Mouse (Mus musculus) kidney, embryonic 16.5 days (tissue): ENCODE data around the gene Rhbdf1. TPM values are rescaled to one million over a fixed set of nuclear protein-coding genes. Genes with fewer than 3 reads are reported as not detected.

ENCODE experiments used
- ATAC-seq: fragments of 200-750 bp; cut with Nextera tagmentation; 2 replicates; pipeline ENCODE4 v1.8.0; 2017; ENCODE audit warnings: moderate TSS enrichment; ENCODE audit not compliant: low FRiP score, low TSS enrichment
- H3K27ac ChIP-seq: fragments of 300-500 bp; sonication (generic); 2 replicates; pipeline ENCODE4 v1.5.1; 2014; ENCODE audit warnings: low read length
- H3K27me3 ChIP-seq: fragments of 300-500 bp; sonication (generic); 2 replicates; pipeline ENCODE4 v1.6.1; 2014; ENCODE audit warnings: low read length, control low read depth, mixed read lengths; ENCODE audit not compliant: insufficient read depth
- H3K36me3 ChIP-seq: fragments of 300-500 bp; sonication (generic); 2 replicates; pipeline ENCODE4 v1.6.1; 2014; ENCODE audit warnings: low read length, control low read depth, mixed read lengths; ENCODE audit not compliant: insufficient read depth
- H3K4me1 ChIP-seq: fragments of 300-500 bp; sonication (generic); 2 replicates; pipeline ENCODE4 v1.6.1; 2014; ENCODE audit warnings: low read length, control low read depth, mixed read lengths; ENCODE audit not compliant: insufficient read depth
- H3K4me2 ChIP-seq: fragments of 300-500 bp; sonication (generic); replicated peaks from 2 replicates; pipeline ENCODE4 v1.6.1; 2014; ENCODE audit warnings: low read depth, low read length
- H3K4me3 ChIP-seq: fragments of 300-500 bp; sonication (generic); 2 replicates; pipeline ENCODE4 v1.5.1; 2014; ENCODE audit warnings: mild to moderate bottlenecking, low read length
- H3K9ac ChIP-seq: fragments of 300-500 bp; sonication (generic); replicated peaks from 2 replicates; pipeline ENCODE4 v1.6.1; 2014; ENCODE audit warnings: low read length
- H3K9me3 ChIP-seq: fragments of 300-500 bp; sonication (generic); 2 replicates; pipeline ENCODE4 v1.6.1; 2016; ENCODE audit warnings: low read length, control low read depth
- WGBS: fragments of 180-500 bp; shearing (Covaris S2); extraction: QIAGEN DNeasy Blood & Tissue Kit; methylation state at CpG from one replicate; pipeline ENCODE4 v1.1.7; 2014; 5-methylcytosine and 5-hydroxymethylcytosine counted together
- polyA plus RNA-seq: library from polyadenylated mRNA; unstranded; fragments of >200 nt; fragmentation: Nextera tagmentation; extraction: Ambion mirVana; gene quantifications from 2 replicates; pipeline ENCODE4 v1.2.1, GENCODE M21; 2015

The Rhbdf1 gene
- polyA plus RNA-seq, 1 experiment from 2014 or later: 61.9 TPM

- no peaks in the 10 kb centered on the region for H3K9me3 ChIP-seq
- ATAC-seq: no peak
- H3K36me3 ChIP-seq: peaks cover 15% of the 10 kb centered on the region
- no peak overlapping the region for H3K27ac ChIP-seq
- 92% methylated on average over 3 of the region's 3 CpGs for WGBS
- no peaks in the 10 kb centered on the region for H3K27me3 ChIP-seq
- H3K4me3 ChIP-seq: no peak overlapping the region
- H3K4me2 ChIP-seq: no peak overlapping the region
- H3K4me1 ChIP-seq: peaks cover 18% of the 10 kb centered on the region
- H3K9ac ChIP-seq: no peak overlapping the region
Measured at GRCm38 (mm10) chr11:32242209-32242608, 20.1 kb upstream of the Rhbdf1 start.

- peaks cover 14% of the 10 kb centered on the region for H3K36me3 ChIP-seq
- no peak overlapping the region for H3K27ac ChIP-seq
- ATAC-seq: no peak
Measured at GRCm38 (mm10) chr11:32241391-32241790, 19.3 kb upstream of the Rhbdf1 start.

GRCm38 (mm10) chr11:32238093-32238860, 16.2 kb upstream of the Rhbdf1 start:
- Histone ChIP-seq H3K36me3 (peaks cover 28% of the 10 kb centered on the region), H3K4me2 (no peak overlapping the region)
- 63% methylated on average over 5 of the region's 5 CpGs for WGBS

More at GRCm38 (mm10) chr11:32241391-32241790, 19.3 kb upstream of the Rhbdf1 start:
- no peak overlapping the region for H3K4me2 ChIP-seq
- peaks cover 20% of the 10 kb centered on the region for H3K4me1 ChIP-seq
- H3K27me3 ChIP-seq: no peaks in the 10 kb centered on the region
- H3K9ac ChIP-seq: no peak overlapping the region
- H3K9me3 ChIP-seq: no peaks in the 10 kb centered on the region
- H3K4me3 ChIP-seq: no peak overlapping the region

GRCm38 (mm10) chr11:32237411-32237795, 15.3 kb upstream of the Rhbdf1 start:
- Histone ChIP-seq H3K9me3 (no peaks in the 10 kb centered on the region), H3K4me1 (peaks cover 13% of the 10 kb centered on the region), H3K36me3 (peaks cover 37% of the 10 kb centered on the region), H3K4me3 (no peak overlapping the region), H3K9ac (no peak overlapping the region), H3K27ac (no peak overlapping the region), H3K4me2 (no peak overlapping the region), H3K27me3 (no peaks in the 10 kb centered on the region)
- no peak for ATAC-seq
- 92% methylated on average over 3 of the region's 3 CpGs for whole genome bisulfite sequencing

More at GRCm38 (mm10) chr11:32238093-32238860, 16.2 kb upstream of the Rhbdf1 start:
- Histone ChIP-seq H3K9ac (no peak overlapping the region), H3K9me3 (no peaks in the 10 kb centered on the region), H3K4me3 (no peak overlapping the region), H3K27me3 (no peaks in the 10 kb centered on the region), H3K4me1 (peaks cover 17% of the 10 kb centered on the region), H3K27ac (no peak overlapping the region)
- 0 out of 2 replicates have a peak, but pooled peaks have one; percentile 26 for ATAC-seq

GRCm38 (mm10) chr11:32236712-32237410, 14.8 kb upstream of the Rhbdf1 start:
- Histone ChIP-seq H3K27me3 (no peaks in the 10 kb centered on the region), H3K4me3 (no peak overlapping the region), H3K36me3 (peaks cover 39% of the 10 kb centered on the region), H3K9me3 (no peaks in the 10 kb centered on the region), H3K27ac (no peak overlapping the region), H3K4me1 (peaks cover 13% of the 10 kb centered on the region), H3K4me2 (no peak overlapping the region), H3K9ac (no peak overlapping the region)
- WGBS: 57% methylated on average over 9 of the region's 9 CpGs
- no peak for ATAC-seq

GRCm38 (mm10) chr11:32236132-32236531, 14.0 kb upstream of the Rhbdf1 start:
- 69% methylated on average over 2 of the region's 2 CpGs for WGBS
- H3K9ac ChIP-seq: no peak overlapping the region
- no peak for ATAC-seq
- no peaks in the 10 kb centered on the region for H3K27me3 ChIP-seq
- no peak overlapping the region for H3K4me3 ChIP-seq
- peak overlapping the region; percentile 29; the same call in 1 of the 2 replicates for H3K27ac ChIP-seq
- no peaks in the 10 kb centered on the region for H3K9me3 ChIP-seq
- peaks cover 13% of the 10 kb centered on the region for H3K4me1 ChIP-seq
- peaks cover 42% of the 10 kb centered on the region for H3K36me3 ChIP-seq
- H3K4me2 ChIP-seq: no peak overlapping the region

GRCm38 (mm10) chr11:32235646-32236045, 13.5 kb upstream of the Rhbdf1 start:
- no peak overlapping the region for H3K4me3 ChIP-seq
- no peak overlapping the region for H3K4me2 ChIP-seq
- H3K4me1 ChIP-seq: peaks cover 13% of the 10 kb centered on the region
- ATAC-seq: no peak
- H3K36me3 ChIP-seq: peaks cover 45% of the 10 kb centered on the region
- H3K9ac ChIP-seq: no peak overlapping the region
- peak overlapping the region; percentile 59 for H3K27ac ChIP-seq
- no peaks in the 10 kb centered on the region for H3K27me3 ChIP-seq
- whole genome bisulfite sequencing: 59% methylated on average over 3 of the region's 3 CpGs
- H3K9me3 ChIP-seq: no peaks in the 10 kb centered on the region

- no peaks in the 10 kb centered on the region for H3K27me3 ChIP-seq
- H3K36me3 ChIP-seq: peaks cover 44% of the 10 kb centered on the region
- no peak for ATAC-seq
- H3K4me1 ChIP-seq: peaks cover 13% of the 10 kb centered on the region
- H3K9me3 ChIP-seq: no peaks in the 10 kb centered on the region
- H3K4me2 ChIP-seq: no peak overlapping the region
- no peak overlapping the region for H3K9ac ChIP-seq
- peak overlapping the region; percentile 59; the same call in 1 of the 2 replicates for H3K27ac ChIP-seq
- no peak overlapping the region for H3K4me3 ChIP-seq
- whole genome bisulfite sequencing: 81% methylated on average over 6 of the region's 6 CpGs
Measured at GRCm38 (mm10) chr11:32234816-32235485, 12.9 kb upstream of the Rhbdf1 start.

- ATAC-seq: no peak
- Histone ChIP-seq H3K4me3 (no peak overlapping the region), H3K9me3 (no peaks in the 10 kb centered on the region), H3K36me3 (peaks cover 44% of the 10 kb centered on the region), H3K27ac (no peak overlapping the region), H3K4me1 (peaks cover 13% of the 10 kb centered on the region), H3K4me2 (no peak overlapping the region), H3K27me3 (no peaks in the 10 kb centered on the region), H3K9ac (no peak overlapping the region)
- 97% methylated on average over 3 of the region's 3 CpGs for WGBS
Measured at GRCm38 (mm10) chr11:32233895-32234294, 11.8 kb upstream of the Rhbdf1 start.
